Mouse (Mus musculus) C2C12 (cell line): Measurements from ENCODE around the gene Rho.

Source experiments
- CEBPB ChIP-seq: IDR thresholded peaks from one replicate; pipeline ENCODE4 v1.6.1; 2011; ENCODE audit warnings: low read depth, mild to moderate bottlenecking, control low read depth, moderate library complexity
- CTCF ChIP-seq: IDR thresholded peaks from one replicate; pipeline ENCODE4 v1.5.1; 2011; ENCODE audit not compliant: control insufficient read depth, insufficient read depth, insufficient read length
- MAX ChIP-seq: IDR thresholded peaks from one replicate; pipeline ENCODE4 v1.6.1; 2011; ENCODE audit warnings: mild to moderate bottlenecking, control low read depth
- USF1 ChIP-seq: IDR thresholded peaks from one replicate; pipeline ENCODE4 v1.6.1; 2011; ENCODE audit warnings: low read depth, mild to moderate bottlenecking, control low read depth, moderate library complexity

DNA sequence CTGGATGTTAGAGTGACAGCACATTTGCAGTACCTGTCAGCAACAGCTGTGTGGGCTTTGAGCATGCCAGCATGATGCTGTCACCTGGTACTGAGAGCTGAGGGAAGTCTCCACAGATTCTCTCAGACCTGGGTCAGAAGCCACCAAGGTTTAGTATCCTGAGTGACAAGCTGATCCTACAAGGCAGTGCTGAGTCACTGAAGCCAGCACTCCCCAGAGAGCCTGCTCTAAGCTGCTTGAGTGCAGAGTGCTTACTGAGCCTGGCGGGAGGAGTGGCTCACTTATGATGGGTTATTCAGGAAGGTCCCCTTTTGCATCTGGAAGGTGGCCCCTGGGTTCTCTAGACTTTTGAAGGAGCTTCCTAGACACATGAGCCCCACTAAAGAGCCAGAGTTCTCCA lies 25.1 kb upstream of the Rho start:
- TF ChIP-seq CEBPB (no peak), CTCF (no peak), MAX (no peak), USF1 (no peak)
